Mouse (Mus musculus): Measurements from ENCODE around the gene Scn10a. TPM values are rescaled to one million over a fixed set of nuclear protein-coding genes. Genes with fewer than 3 reads are reported as not detected.

Gene Scn10a
- total and polyA plus RNA-seq, 2 experiments from 2014 or later: 0.10 to 0.16 TPM

- no peak for ATAC-seq
- Histone ChIP-seq H3K4me2 (ENCODE audit: low read depth) (no peak overlapping the region), H3K4me1 (ENCODE audit: insufficient read depth) (no peaks in the 10 kb centered on the region), H3K9ac (no peak overlapping the region), H3K27ac (ENCODE audit: low read depth, low read length) (no peak overlapping the region), H3K9me3 (ENCODE audit: low read length) (no peaks in the 10 kb centered on the region), H3K4me3 (ENCODE audit: low read depth, low read length) (no peak overlapping the region), H3K27me3 (ENCODE audit: insufficient read depth, low read length) (no peaks in the 10 kb centered on the region; the same call in 1 of the 2 replicates), H3K36me3 (ENCODE audit: insufficient read depth) (no peaks in the 10 kb centered on the region)
- no peak for DNase-seq
- no peak for TF ChIP-seq CTCF (IDR thresholded peaks at IDR 0.05; ENCODE audit: low read depth)
- WGBS: 77% methylated on average over 16 of the region's 16 CpGs
These were observed 159.4 kb downstream of the Scn10a start for GRCm38 (mm10) chr9:119559537-119560276.

Other genes starting within 250 kb of the Scn10a start
- 3.4 and 8.2 TPM in 2 replicates for gene Scn5a, start 140.3 kb downstream of the Scn10a start, total RNA-seq (2014; rRNA removed)
- gene Scn5a, start 140.3 kb downstream of the Scn10a start, polyA plus RNA-seq (2015; fragmentation: Nextera tagmentation; extraction: Ambion mirVana): 0.40 and 0.77 TPM in 2 replicates
- gene Scn11a, start 106.1 kb upstream of the Scn10a start, total RNA-seq (2014; rRNA removed): 0.46 and 0.57 TPM in 2 replicates
- 0.05 and 0.21 TPM in 2 replicates for gene Scn11a, start 106.1 kb upstream of the Scn10a start, polyA plus RNA-seq (2015; fragmentation: Nextera tagmentation; extraction: Ambion mirVana)
- 80.3 and 83.2 TPM in 2 replicates for gene Wdr48, start 175.6 kb upstream of the Scn10a start, total RNA-seq (2014; rRNA removed)
- gene Wdr48, start 175.6 kb upstream of the Scn10a start, polyA plus RNA-seq (2015; fragmentation: Nextera tagmentation; extraction: Ambion mirVana): 41.1 and 47.9 TPM in 2 replicates
- gene Gorasp1, start 218.2 kb upstream of the Scn10a start, total RNA-seq (2014; rRNA removed): 15.3 and 27.9 TPM in 2 replicates
- gene Gorasp1, start 218.2 kb upstream of the Scn10a start, polyA plus RNA-seq (2015; fragmentation: Nextera tagmentation; extraction: Ambion mirVana): 20.3 and 24.0 TPM in 2 replicates
- 2.5 and 4.3 TPM in 2 replicates for gene Ttc21a, start 218.3 kb upstream of the Scn10a start, total RNA-seq (2014; rRNA removed)
- gene Ttc21a, start 218.3 kb upstream of the Scn10a start, polyA plus RNA-seq (2015; fragmentation: Nextera tagmentation; extraction: Ambion mirVana): 0.45 and 0.85 TPM in 2 replicates